ENCODE assay signal across 22 mouse cellular contexts in the genomic region with DNA sequence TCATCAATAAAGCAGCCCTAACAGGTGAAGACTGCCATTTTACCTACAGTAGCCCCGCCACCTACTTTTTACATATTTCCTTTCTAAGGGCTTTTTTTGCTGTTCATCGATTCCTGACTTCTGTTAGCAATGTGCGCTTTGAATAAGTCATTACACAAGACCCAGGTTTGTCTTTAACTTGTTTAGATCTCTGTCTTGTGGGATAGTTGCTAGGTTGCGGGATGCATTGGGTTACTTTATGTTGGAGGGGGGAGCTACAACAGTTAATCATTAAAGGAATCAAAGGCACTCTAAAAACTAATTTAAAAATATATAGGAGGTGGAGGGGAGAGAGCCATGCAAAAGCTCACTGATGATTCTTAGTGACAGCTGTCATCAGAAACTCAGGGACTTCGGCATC.
DNase-seq lines count a peak whose midpoint lies in the region; ATAC-seq and TF ChIP-seq lines count a peak whose summit lies in the region.
"Had no signal": no experiment of that assay in that cellular context is flagged by ENCODE, and none has a peak within 500 bp of the region (broad histone marks: within the 10 kb centered on the region; RNA-seq: fewer than 3 reads in every experiment).

No protein-coding gene starts in this region.

- H3K27ac ChIP-seq in kidney, embryonic 15.5 days: 0 out of 2 replicates have a peak overlapping the region, but pooled peaks have one; percentile 3
- H3K27ac ChIP-seq in kidney, postnatal 0 days: no peak overlapping the region
- no peak overlapping the region for H3K27ac ChIP-seq in stomach, postnatal 0 days (replicated peaks)
- H3K27ac ChIP-seq: embryonic facial prominence, embryonic 13.5 days; embryonic facial prominence, embryonic 15.5 days; forebrain, embryonic 10.5 days; forebrain, embryonic 12.5 days had no signal

- WGBS in kidney, embryonic 15.5 days: 67% methylated on average over 5 of the region's 5 CpGs
- WGBS in kidney, postnatal 0 days: 66% methylated on average over 5 of the region's 5 CpGs
- WGBS in stomach, postnatal 0 days: 82% methylated on average over 5 of the region's 5 CpGs

- peak; percentile 81 for ATAC-seq in kidney, embryonic 15.5 days (replicated peaks; ENCODE audit: low FRiP score)
- 0 out of 2 replicates have a peak, but pooled peaks have one; percentile 44 for ATAC-seq in kidney, postnatal 0 days (replicated peaks; ENCODE audit: low FRiP score, low read depth)
- no peak for ATAC-seq in stomach, postnatal 0 days (ENCODE audit: low FRiP score, low TSS enrichment)
- no peak for ATAC-seq in frontal cortex, adult (ENCODE audit: low TSS enrichment)

- TF ChIP-seq EP300 in stomach, postnatal 0 days (optimal IDR thresholded peaks at IDR 0.05): no peak

- DNase-seq in kidney, postnatal 14 days: no peak
- no peak for DNase-seq in kidney, postnatal 0 days (ENCODE audit: low spot score)
- DNase-seq in kidney, postnatal 25 days: no peak
- peak; percentile 2 for DNase-seq in stomach, postnatal 0 days (ENCODE audit: low spot score)
- no peak for DNase-seq in spleen, postnatal 36 days (ENCODE audit: low spot score in 2 of 2)
- DNase-seq: adrenal gland, adult 2 months; adrenal gland, postnatal 10 days; adrenal gland, postnatal 25 days; cerebellum, adult 11 months; cerebellum, adult 18-20 months; cerebellum, adult 8-10 months; cerebellum, adult 9-11 months; cerebellum, postnatal 14 days; cerebellum, postnatal 36 days; embryo, embryonic 11 days had no signal

- H3K9me3 ChIP-seq in kidney, embryonic 15.5 days (replicated peaks): no peaks in the 10 kb centered on the region
- no peaks in the 10 kb centered on the region for H3K9me3 ChIP-seq in kidney, postnatal 0 days (replicated peaks; ENCODE audit: low read length)
- no peaks in the 10 kb centered on the region for H3K9me3 ChIP-seq in stomach, postnatal 0 days (ENCODE audit: control insufficient read depth, low read length)
- H3K9me3 ChIP-seq: embryonic facial prominence, embryonic 13.5 days; embryonic facial prominence, embryonic 15.5 days; forebrain, embryonic 10.5 days; forebrain, embryonic 12.5 days had no signal

- no peaks in the 10 kb centered on the region for H3K36me3 ChIP-seq in kidney, embryonic 15.5 days
- H3K36me3 ChIP-seq in kidney, postnatal 0 days (ENCODE audit: insufficient read depth, low read length): no peaks in the 10 kb centered on the region
- no peaks in the 10 kb centered on the region for H3K36me3 ChIP-seq in stomach, postnatal 0 days (ENCODE audit: control insufficient read depth, insufficient read depth, low read length)
- H3K36me3 ChIP-seq: embryonic facial prominence, embryonic 13.5 days; embryonic facial prominence, embryonic 15.5 days; forebrain, embryonic 10.5 days; forebrain, embryonic 12.5 days had no signal

- no peaks in the 10 kb centered on the region for H3K27me3 ChIP-seq in kidney, embryonic 15.5 days
- no peaks in the 10 kb centered on the region for H3K27me3 ChIP-seq in kidney, postnatal 0 days (ENCODE audit: insufficient read depth, low read length)
- H3K27me3 ChIP-seq in stomach, postnatal 0 days (ENCODE audit: control insufficient read depth, insufficient read depth, low read length): no peaks in the 10 kb centered on the region
- H3K27me3 ChIP-seq: embryonic facial prominence, embryonic 13.5 days; embryonic facial prominence, embryonic 15.5 days; forebrain, embryonic 12.5 days had no signal

- peaks cover 4% of the 10 kb centered on the region; the same call in 1 of the 2 replicates for H3K4me1 ChIP-seq in kidney, embryonic 15.5 days
- no peaks in the 10 kb centered on the region for H3K4me1 ChIP-seq in kidney, postnatal 0 days (replicated peaks; ENCODE audit: insufficient read depth, low read length)
- no peaks in the 10 kb centered on the region for H3K4me1 ChIP-seq in stomach, postnatal 0 days (replicated peaks; ENCODE audit: control insufficient read depth, insufficient read depth)
- H3K4me1 ChIP-seq: embryonic facial prominence, embryonic 15.5 days had no signal

- H3K9ac ChIP-seq in kidney, embryonic 15.5 days: no peak overlapping the region
- H3K9ac ChIP-seq in kidney, postnatal 0 days (ENCODE audit: low read depth, low read length): no peak overlapping the region
- H3K9ac ChIP-seq in stomach, postnatal 0 days (ENCODE audit: low read length): no peak overlapping the region
- H3K9ac ChIP-seq: embryonic facial prominence, embryonic 13.5 days; embryonic facial prominence, embryonic 15.5 days; forebrain, embryonic 12.5 days had no signal

- TF ChIP-seq CTCF in kidney, postnatal 0 days (IDR thresholded peaks at IDR 0.05; ENCODE audit: low read depth): no peak
- no peak for TF ChIP-seq CTCF in stomach, postnatal 0 days (IDR thresholded peaks at IDR 0.05; ENCODE audit: low read depth)

- peak overlapping the region; percentile 30 for H3K4me2 ChIP-seq in kidney, embryonic 15.5 days
- peak overlapping the region; percentile 23 for H3K4me2 ChIP-seq in kidney, postnatal 0 days (ENCODE audit: low read length)
- no peak overlapping the region for H3K4me2 ChIP-seq in stomach, postnatal 0 days (replicated peaks; ENCODE audit: low read depth)
- H3K4me2 ChIP-seq: embryonic facial prominence, embryonic 13.5 days; embryonic facial prominence, embryonic 15.5 days; forebrain, embryonic 12.5 days had no signal

- no peak overlapping the region for H3K4me3 ChIP-seq in kidney, embryonic 15.5 days (replicated peaks)
- no peak overlapping the region for H3K4me3 ChIP-seq in kidney, postnatal 0 days (replicated peaks; ENCODE audit: low read depth, low read length)
- H3K4me3 ChIP-seq in stomach, postnatal 0 days (ENCODE audit: low read depth, low read length): no peak overlapping the region
- H3K4me3 ChIP-seq: embryonic facial prominence, embryonic 13.5 days; embryonic facial prominence, embryonic 15.5 days; erythroblast, embryonic 14.5 days; forebrain, embryonic 10.5 days; forebrain, embryonic 12.5 days had no signal

Comparison
In these comparisons a context has a peak if more than half of its experiments do, and no peak if none do; other contexts are left out.
1. ATAC-seq: peak in kidney, embryonic 15.5 days (single experiment) and kidney, postnatal 0 days (single experiment); none in stomach, postnatal 0 days (single experiment) and frontal cortex, adult (single experiment).